Mouse (Mus musculus) CH12.LX (cell line): Measurements from ENCODE around the gene Fndc7. TPM values are rescaled to one million over a fixed set of nuclear protein-coding genes. Genes with fewer than 3 reads are reported as not detected.

Experiments used
- DNase-seq: peaks from one replicate; pipeline ENCODE4 v3.0.0-alpha.2; 2013; ENCODE audit errors: extremely low read depth
- H3K27ac ChIP-seq: 2 replicates; pipeline ENCODE4 v1.5.1; 2012; ENCODE audit warnings: low read depth, mild to moderate bottlenecking, control low read depth, moderate library complexity; ENCODE audit not compliant: insufficient read depth
- H3K27me3 ChIP-seq: replicated peaks from 2 replicates; pipeline ENCODE3; 2012; ENCODE audit warnings: inconsistent platforms
- H3K36me3 ChIP-seq, 2 experiments: replicated peaks in 1 of 2; 2 replicates each; pipeline versions ENCODE3 to v1.6.1; 2012; ENCODE audit warnings: inconsistent platforms in 1 of 2, low read length in 1 of 2, mild to moderate bottlenecking in 1 of 2, mixed read lengths in 1 of 2, moderate library complexity in 1 of 2; ENCODE audit not compliant: control insufficient read depth in 1 of 2, insufficient read depth in 1 of 2
- H3K4me1 ChIP-seq, 2 experiments: 2 replicates each; pipeline ENCODE4 v1.6.1; 2012; ENCODE audit warnings: inconsistent platforms in 1 of 2, moderate library complexity in 1 of 2; ENCODE audit not compliant: insufficient read depth in 2 of 2, control insufficient read depth in 1 of 2
- H3K4me2 ChIP-seq: 2 replicates; pipeline ENCODE4 v1.6.1; 2012; ENCODE audit warnings: low read depth, mild to moderate bottlenecking, control low read depth; ENCODE audit not compliant: poor library complexity, insufficient read depth, severe bottlenecking
- H3K4me3 ChIP-seq, 3 experiments: fragments of 150-350 bp in 1 of 3; sonication (generic) in 1 of 3; replicated peaks in 1 of 3; 2 replicates each; pipeline versions ENCODE3 to v1.5.1; 2011 to 2012; ENCODE audit warnings: low read depth in 2 of 3, low read length in 2 of 3, mild to moderate bottlenecking in 2 of 3, moderate library complexity in 2 of 3, control low read depth in 1 of 3, improper control_type of control experiment in 1 of 3, inconsistent platforms in 1 of 3, mixed read lengths in 1 of 3; ENCODE audit not compliant: poor library complexity in 1 of 3
- H3K79me2 ChIP-seq: replicated peaks from 2 replicates; pipeline ENCODE4 v1.6.1; 2012; ENCODE audit warnings: mild to moderate bottlenecking, moderate library complexity; ENCODE audit not compliant: control insufficient read depth, poor library complexity, insufficient read depth, severe bottlenecking; ENCODE audit errors: extremely low read depth
- H3K9ac ChIP-seq: 2 replicates; pipeline ENCODE4 v1.6.1; 2012; ENCODE audit warnings: low read depth, mild to moderate bottlenecking, control low read depth, moderate library complexity; ENCODE audit not compliant: insufficient read depth
- H3K9me3 ChIP-seq: replicated peaks from 2 replicates; pipeline ENCODE3; 2012; ENCODE audit warnings: low read length, inconsistent platforms, mixed read lengths
- CTCF ChIP-seq, 2 experiments: IDR thresholded peaks in 1 of 2; conservative IDR thresholded peaks in 1 of 2; 2 replicates each; pipeline ENCODE4 v1.5.1; 2011 to 2012; ENCODE audit warnings: low read depth in 2 of 2, low read length in 2 of 2, improper control_type of control experiment in 1 of 2, inconsistent platforms in 1 of 2, mild to moderate bottlenecking in 1 of 2, moderate library complexity in 1 of 2
- MAFK ChIP-seq: IDR thresholded peaks from 2 replicates; pipeline ENCODE4 v1.6.1; 2011; ENCODE audit warnings: low read length, improper control_type of control experiment; ENCODE audit not compliant: insufficient replicate concordance
- MAX ChIP-seq: IDR thresholded peaks from 2 replicates; pipeline ENCODE4 v1.6.1; 2011; ENCODE audit warnings: low read length, improper control_type of control experiment
- PAX5 ChIP-seq: IDR thresholded peaks from 2 replicates; pipeline ENCODE4 v1.6.1; 2012; ENCODE audit warnings: low read length, inconsistent platforms, mixed read lengths
- RAD21 ChIP-seq: IDR thresholded peaks from 2 replicates; pipeline ENCODE4 v1.6.1; 2011; ENCODE audit warnings: low read depth, mild to moderate bottlenecking, low read length, improper control_type of control experiment, moderate library complexity
- RCOR1 ChIP-seq: conservative IDR thresholded peaks from 2 replicates; pipeline ENCODE4 v1.6.1; 2012; ENCODE audit warnings: low read depth, mild to moderate bottlenecking, inconsistent platforms, low read length, improper control_type of control experiment
- ZMIZ1 ChIP-seq: IDR thresholded peaks from 2 replicates; pipeline ENCODE4 v1.6.1; 2012; ENCODE audit warnings: low read depth, mild to moderate bottlenecking, inconsistent platforms, low read length, improper control_type of control experiment
- dilution Hi-C: fragments of 300-500 bp; cut with MboI; formaldehyde crosslinking; loops from 2 replicates; pipeline ENCODE4 v1.14.3; 2020; ENCODE audit warnings: low sequenced_read_pairs; ENCODE audit not compliant: extremely low pct_unique_long_range_greater_than_20kb, extremely low pct_ligation_motif_present
- in situ Hi-C: fragments of 300-500 bp; cut with MboI; formaldehyde crosslinking; loops from 3 replicates; pipeline ENCODE4 v1.14.3; 2019; ENCODE audit warnings: low sequenced_read_pairs, low pct_ligation_motif_present, low pct_unique_long_range_greater_than_20kb, mixed read lengths
- polyA plus RNA-seq: library from polyadenylated mRNA; unstranded; fragments of >175 nt; gene quantifications from 2 replicates; pipeline ENCODE4 v1.2.1, GENCODE M21; 2012; ENCODE audit warnings: low read depth; ENCODE audit not compliant: insufficient read length
- total RNA-seq, 2 experiments: library from RNA; depleted of rRNA; stranded (reverse); fragments of 300-350 nt in 1 of 2; fragments of >200 nt in 1 of 2; gene quantifications; 2 replicates each; pipeline ENCODE4 v1.2.3; 2012 to 2014

The Fndc7 gene
- total and polyA plus RNA-seq, 3 experiments: 0.61 to 1.1 (median 0.81) TPM

- Histone ChIP-seq H3K36me3 (no peaks in the 10 kb centered on the region), H3K9me3 (no peaks in the 10 kb centered on the region), H3K4me1 (peaks cover 36 to 84% of the 10 kb centered on the region in 2 experiments), H3K27me3 (no peaks in the 10 kb centered on the region)
- dilution Hi-C loops: no loop called here
- TF ChIP-seq ZMIZ1: no peak
- TF ChIP-seq, all 38 proteins: peak for 0
- no peak for DNase-seq
- Histone ChIP-seq H3K9ac (no peak overlapping the region), H3K4me3 (no peak overlapping the region), H3K79me2 (no peaks in the 10 kb centered on the region), H3K4me2 (no peak overlapping the region), H3K27ac (no peak overlapping the region)
- in situ Hi-C loops: no loop called here
Measured at GRCm38 (mm10) chr3:108853266-108853665, 36.5 kb downstream of the Fndc7 start.

DNA sequence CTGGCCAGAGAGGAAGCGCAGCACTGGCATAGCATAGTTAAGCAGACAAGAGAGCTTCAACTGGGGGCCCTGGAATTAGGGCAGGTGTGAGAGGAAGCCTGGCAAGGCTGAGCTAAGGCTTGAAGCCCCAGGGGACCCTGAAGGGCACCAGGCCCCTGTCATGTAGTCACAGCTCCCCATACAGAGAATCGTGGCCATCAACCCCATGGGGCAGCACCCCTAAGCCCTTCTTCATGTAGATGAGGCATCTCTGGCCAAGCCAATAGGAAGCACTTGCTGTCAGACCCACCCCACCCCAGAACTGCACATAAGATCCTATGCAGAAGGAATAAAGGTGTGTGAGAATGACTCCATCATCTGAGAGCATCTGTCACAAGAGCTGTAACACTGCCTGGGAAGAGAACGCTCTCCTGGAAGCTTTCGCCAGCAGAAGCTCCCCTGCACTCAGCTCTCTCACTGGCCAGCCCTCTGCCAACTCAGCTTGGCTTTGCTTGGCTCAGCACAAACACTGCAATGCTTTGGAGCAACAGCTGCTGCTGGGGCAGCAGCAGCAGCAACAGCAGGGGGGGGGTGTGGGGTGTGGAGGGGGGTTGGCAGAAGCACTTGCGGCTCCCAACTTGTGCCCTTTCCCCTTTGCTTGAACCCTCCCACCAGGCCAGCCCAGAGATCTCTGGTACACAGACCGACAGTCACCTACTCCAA, 37.7 kb downstream of the Fndc7 start:
- Histone ChIP-seq H3K4me3 (no peak overlapping the region), H3K9ac (no peak overlapping the region), H3K27me3 (no peaks in the 10 kb centered on the region), H3K9me3 (no peaks in the 10 kb centered on the region), H3K4me1 (peaks cover 34 to 73% of the 10 kb centered on the region in 2 experiments), H3K27ac (no peak overlapping the region), H3K4me2 (no peak overlapping the region), H3K79me2 (no peaks in the 10 kb centered on the region), H3K36me3 (no peaks in the 10 kb centered on the region)
- in situ Hi-C loops: no loop called here
- TF ChIP-seq PAX5 (no peak), RCOR1 (no peak), MAX (no peak)
- dilution Hi-C loops: no loop called here
- DNase-seq: no peak

- Histone ChIP-seq H3K27ac (no peak overlapping the region; the same call in 1 of the 2 replicates), H3K4me2 (no peak overlapping the region), H3K9me3 (no peaks in the 10 kb centered on the region), H3K4me3 (no peak overlapping the region), H3K4me1 (peaks cover 32 to 67% of the 10 kb centered on the region in 2 experiments), H3K36me3 (no peaks in the 10 kb centered on the region), H3K79me2 (no peaks in the 10 kb centered on the region), H3K9ac (no peak overlapping the region), H3K27me3 (no peaks in the 10 kb centered on the region)
- dilution Hi-C loops (no loop called here), in situ Hi-C loops (no loop called here)
- DNase-seq: no peak
- TF ChIP-seq RAD21: peak; percentile 16
- TF ChIP-seq CTCF (conservative IDR thresholded peaks at IDR 0.05 in 1 of 2, IDR thresholded peaks at IDR 0.05 in 1 of 2; ENCODE audit: low read depth in 2 of 2, low read length in 2 of 2): peak in 1 of 2 experiments; percentile 34; a peak in 2 of 4 replicates
- TF ChIP-seq MAFK: no peak; the same call in 1 of the 2 replicates
Measured at GRCm38 (mm10) chr3:108851554-108851953, 38.3 kb downstream of the Fndc7 start.
